Mouse (Mus musculus): ENCODE results near the gene Exoc2. TPM values are rescaled to one million over a fixed set of nuclear protein-coding genes. Genes with fewer than 3 reads are reported as not detected.

The Exoc2 gene
- polyA plus RNA-seq, 1 experiment from 2014 or later, result 42.7 TPM

DNA sequence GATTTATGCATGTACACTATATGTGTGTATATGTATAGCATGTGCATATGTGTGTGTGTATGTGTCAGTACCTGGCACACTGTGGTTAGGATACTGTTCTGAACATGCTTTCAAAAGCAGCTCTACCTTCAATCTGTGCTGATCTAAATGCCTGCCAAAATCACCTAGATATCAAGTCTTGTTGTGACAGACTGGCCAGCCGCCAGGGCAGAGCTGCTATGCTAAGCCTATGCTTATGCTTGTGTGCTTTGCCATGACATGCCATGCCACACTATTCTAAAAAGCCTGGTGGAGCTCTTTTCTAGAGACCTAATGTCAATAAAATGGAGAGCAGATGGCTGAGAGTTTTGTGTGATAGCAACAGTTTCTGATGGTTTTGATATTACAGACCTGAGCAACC lies 94.0 kb downstream of the Exoc2 start:
- Histone ChIP-seq H3K27ac (no peak overlapping the region), H3K4me1 (no peaks in the 10 kb centered on the region), H3K27me3 (no peaks in the 10 kb centered on the region), H3K4me2 (no peak overlapping the region), H3K9me3 (no peaks in the 10 kb centered on the region), H3K9ac (no peak overlapping the region), H3K4me3 (replicated peaks) (no peak overlapping the region), H3K36me3 (replicated peaks) (peaks cover 16% of the 10 kb centered on the region)
- no peak for ATAC-seq (ENCODE audit: low FRiP score)
- WGBS, result 85% methylated on average over 1 of the region's 1 CpGs

DNA sequence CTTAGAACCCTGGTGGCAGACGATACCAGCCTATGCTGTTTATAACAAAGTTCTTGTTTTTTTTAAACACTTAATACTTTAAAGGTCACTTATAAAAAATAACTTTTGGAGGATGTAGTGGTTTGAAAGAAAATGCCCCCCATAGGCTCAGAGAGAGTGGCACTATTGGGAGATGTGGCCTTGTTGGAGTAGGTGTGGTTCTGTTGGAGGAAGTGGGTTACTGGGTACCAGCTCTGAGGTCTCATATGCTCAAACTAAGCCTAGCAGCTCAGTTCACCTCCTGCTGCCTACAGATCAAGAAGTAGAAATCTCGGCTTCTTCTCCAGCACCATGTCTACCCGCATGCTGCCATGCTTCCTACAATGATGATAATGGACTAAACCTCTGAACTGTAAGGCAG lies 98.1 kb downstream of the Exoc2 start:
- H3K9ac ChIP-seq, result no peak overlapping the region
- H3K9me3 ChIP-seq, result no peaks in the 10 kb centered on the region
- no peak overlapping the region for H3K4me2 ChIP-seq
- 93% methylated on average over 3 of the region's 3 CpGs for WGBS
- peaks cover 31% of the 10 kb centered on the region for H3K36me3 ChIP-seq (replicated peaks)
- no peak for ATAC-seq (ENCODE audit: low FRiP score)
- no peak overlapping the region for H3K27ac ChIP-seq
- no peaks in the 10 kb centered on the region for H3K27me3 ChIP-seq
- no peaks in the 10 kb centered on the region for H3K4me1 ChIP-seq
- H3K4me3 ChIP-seq (replicated peaks), result no peak overlapping the region

DNA sequence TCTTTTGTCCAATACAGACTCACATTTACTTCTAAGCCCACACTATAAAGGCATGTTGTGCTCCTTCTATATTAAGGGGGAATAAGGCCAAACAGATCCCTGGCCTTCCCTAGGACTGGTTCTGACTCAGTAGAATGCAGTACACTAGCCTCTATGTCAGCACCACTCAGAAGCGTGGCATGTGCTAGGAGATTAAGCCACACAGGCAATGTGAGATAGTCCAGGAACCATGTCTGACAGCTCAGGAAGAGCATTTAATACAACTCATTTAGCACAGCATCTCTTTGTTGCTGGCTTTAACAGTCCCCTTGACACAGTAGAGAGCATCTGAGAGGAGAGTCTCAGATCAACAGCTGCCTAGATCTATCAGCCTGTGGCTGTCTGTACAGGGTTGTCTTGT lies 100.4 kb downstream of the Exoc2 start:
- no peak for ATAC-seq (ENCODE audit: low FRiP score)
- H3K4me1 ChIP-seq, result no peaks in the 10 kb centered on the region
- no peak overlapping the region for H3K9ac ChIP-seq
- H3K9me3 ChIP-seq, result no peaks in the 10 kb centered on the region
- no peaks in the 10 kb centered on the region for H3K27me3 ChIP-seq
- peaks cover 40% of the 10 kb centered on the region for H3K36me3 ChIP-seq (replicated peaks)
- H3K4me2 ChIP-seq, result no peak overlapping the region
- WGBS, result 84% methylated on average over 1 of the region's 1 CpGs
- H3K4me3 ChIP-seq (replicated peaks), result no peak overlapping the region
- no peak overlapping the region for H3K27ac ChIP-seq

DNA sequence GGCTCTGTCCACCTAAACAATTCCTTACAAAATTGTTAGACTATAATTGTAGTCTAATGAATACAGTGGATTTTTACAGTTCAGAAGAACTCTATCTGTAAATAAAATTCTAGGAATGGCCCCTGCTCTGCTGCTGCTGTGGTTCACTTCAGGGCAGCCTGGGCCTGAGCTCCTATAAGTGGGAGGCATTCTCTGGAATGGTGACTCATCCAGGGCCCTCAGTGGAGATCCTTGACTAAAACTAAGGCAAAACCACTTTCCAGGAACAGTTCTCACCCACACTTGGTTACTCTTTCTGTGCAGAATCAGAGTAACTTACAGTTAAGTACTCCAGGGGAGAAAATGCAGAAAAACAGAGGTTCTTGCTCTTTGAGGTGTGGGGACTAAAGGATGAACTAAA lies 108.4 kb downstream of the Exoc2 start:
- no peak for ATAC-seq (ENCODE audit: low FRiP score)
- no peaks in the 10 kb centered on the region for H3K9me3 ChIP-seq
- no peak overlapping the region for H3K4me3 ChIP-seq (replicated peaks)
- H3K4me1 ChIP-seq, result no peaks in the 10 kb centered on the region
- H3K4me2 ChIP-seq, result no peak overlapping the region
- no peak overlapping the region for H3K27ac ChIP-seq
- H3K9ac ChIP-seq, result no peak overlapping the region
- no peaks in the 10 kb centered on the region for H3K27me3 ChIP-seq
- H3K36me3 ChIP-seq (replicated peaks), result peaks cover 25% of the 10 kb centered on the region

DNA sequence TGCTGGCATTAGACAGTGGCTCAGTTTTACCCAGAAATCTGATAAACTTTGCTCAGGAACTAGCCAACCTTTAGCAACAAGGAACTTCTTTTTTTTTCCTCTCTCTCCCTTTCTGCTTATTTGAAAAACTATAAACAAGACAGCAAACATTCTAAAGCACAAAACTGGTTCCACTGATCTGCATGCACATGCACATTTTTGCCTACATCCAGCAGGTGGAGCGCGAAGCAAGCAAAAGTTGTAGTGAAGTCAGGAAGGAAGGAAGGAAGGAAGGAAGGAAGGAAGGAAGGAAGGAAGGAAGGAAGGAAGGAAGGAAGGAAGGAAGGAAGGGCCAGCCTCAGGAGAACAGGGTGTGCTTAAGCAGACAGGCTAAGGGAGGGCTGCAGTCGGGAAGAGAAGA lies 109.9 kb downstream of the Exoc2 start:
- Histone ChIP-seq H3K9ac (no peak overlapping the region), H3K27ac (no peak overlapping the region), H3K4me3 (replicated peaks) (no peak overlapping the region), H3K4me1 (no peaks in the 10 kb centered on the region), H3K27me3 (no peaks in the 10 kb centered on the region), H3K36me3 (replicated peaks) (peaks cover 23% of the 10 kb centered on the region), H3K4me2 (no peak overlapping the region), H3K9me3 (no peaks in the 10 kb centered on the region)
- ATAC-seq (ENCODE audit: low FRiP score), result no peak
- 83% methylated on average over 3 of the region's 3 CpGs for WGBS

DNA sequence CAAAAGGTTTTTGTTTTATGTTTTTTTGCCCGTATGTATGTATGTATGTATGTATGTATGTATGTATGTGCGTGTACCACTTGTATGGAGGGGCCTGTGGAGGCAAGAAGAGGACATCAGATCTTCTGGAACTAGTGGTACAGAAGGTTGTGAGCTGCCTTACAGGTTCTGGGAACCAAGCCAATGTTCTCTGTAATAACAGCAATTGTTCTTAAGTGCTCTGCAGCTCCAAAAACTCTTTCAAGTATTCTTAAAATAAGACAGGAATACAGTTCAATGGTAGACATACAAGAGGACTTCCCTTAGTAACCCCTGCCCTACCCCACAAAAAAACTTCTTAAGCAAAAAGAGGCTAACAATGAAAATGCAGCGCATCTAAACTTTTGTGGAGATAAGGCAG lies 115.5 kb downstream of the Exoc2 start:
- H3K4me3 ChIP-seq (replicated peaks), result no peak overlapping the region
- no peaks in the 10 kb centered on the region for H3K27me3 ChIP-seq
- no peak overlapping the region for H3K4me2 ChIP-seq
- H3K9ac ChIP-seq, result no peak overlapping the region
- 86% methylated on average over 3 of the region's 3 CpGs for WGBS
- H3K27ac ChIP-seq, result no peak overlapping the region
- H3K9me3 ChIP-seq, result no peaks in the 10 kb centered on the region
- no peaks in the 10 kb centered on the region for H3K4me1 ChIP-seq
- no peak for ATAC-seq (ENCODE audit: low FRiP score)
- H3K36me3 ChIP-seq (replicated peaks), result peaks cover 21% of the 10 kb centered on the region

DNA sequence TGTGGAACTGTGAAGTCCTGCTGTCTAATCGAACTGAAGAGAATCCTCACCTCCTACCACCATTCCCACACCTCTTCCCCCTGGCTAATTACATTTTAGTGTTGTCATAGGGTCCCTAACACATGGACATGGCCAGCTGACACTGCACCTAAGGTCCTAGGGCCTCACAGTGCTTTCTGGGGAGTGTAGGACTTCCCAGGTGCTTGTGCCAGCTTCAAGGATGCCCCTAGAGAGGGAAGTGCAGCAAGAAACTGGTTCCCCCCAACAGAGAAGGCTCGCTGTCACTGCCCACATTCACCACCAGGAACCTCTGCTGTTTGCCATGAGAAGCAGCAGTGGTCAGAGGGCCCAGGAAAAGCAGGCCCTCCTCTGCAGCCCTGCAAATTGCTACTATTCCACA lies 123.2 kb downstream of the Exoc2 start:
- peaks cover 4% of the 10 kb centered on the region; the same call in 1 of the 2 replicates for H3K4me1 ChIP-seq
- no peak for ATAC-seq (ENCODE audit: low FRiP score)
- peaks cover 11% of the 10 kb centered on the region for H3K36me3 ChIP-seq (replicated peaks)
- no peak overlapping the region for H3K4me3 ChIP-seq (replicated peaks)
- no peaks in the 10 kb centered on the region for H3K9me3 ChIP-seq
- H3K9ac ChIP-seq, result no peak overlapping the region
- no peaks in the 10 kb centered on the region for H3K27me3 ChIP-seq
- no peak overlapping the region for H3K4me2 ChIP-seq
- 75% methylated on average over 2 of the region's 2 CpGs for WGBS
- no peak overlapping the region for H3K27ac ChIP-seq

DNA sequence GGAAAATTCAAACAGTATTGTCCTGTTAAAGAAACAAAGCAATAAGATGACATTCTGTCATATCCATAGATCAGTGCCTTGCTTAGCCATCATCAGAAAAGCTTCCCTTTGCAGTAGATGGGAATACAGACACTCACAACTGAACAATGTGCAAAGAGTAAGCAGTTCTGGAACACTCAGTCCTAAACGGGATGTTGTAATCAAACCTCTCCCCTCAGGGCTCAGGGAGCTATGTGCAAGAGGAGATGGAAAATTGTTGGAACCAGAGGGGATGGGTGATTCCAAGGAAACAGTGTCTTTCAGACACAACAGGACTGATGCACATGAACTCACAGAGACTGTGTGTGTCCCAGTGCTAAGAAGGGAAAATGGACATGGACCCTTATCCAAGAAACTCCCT lies 125.9 kb downstream of the Exoc2 start:
- Histone ChIP-seq H3K27me3 (no peaks in the 10 kb centered on the region), H3K4me3 (replicated peaks) (no peak overlapping the region), H3K4me2 (no peak overlapping the region), H3K4me1 (peaks cover 4% of the 10 kb centered on the region; the same call in 1 of the 2 replicates), H3K36me3 (replicated peaks) (peaks cover 3% of the 10 kb centered on the region; the same call in 1 of the 2 replicates), H3K9ac (no peak overlapping the region), H3K9me3 (no peaks in the 10 kb centered on the region), H3K27ac (no peak overlapping the region)
- no peak for ATAC-seq (ENCODE audit: low FRiP score)
- 14% methylated on average over 1 of the region's 1 CpGs for WGBS

DNA sequence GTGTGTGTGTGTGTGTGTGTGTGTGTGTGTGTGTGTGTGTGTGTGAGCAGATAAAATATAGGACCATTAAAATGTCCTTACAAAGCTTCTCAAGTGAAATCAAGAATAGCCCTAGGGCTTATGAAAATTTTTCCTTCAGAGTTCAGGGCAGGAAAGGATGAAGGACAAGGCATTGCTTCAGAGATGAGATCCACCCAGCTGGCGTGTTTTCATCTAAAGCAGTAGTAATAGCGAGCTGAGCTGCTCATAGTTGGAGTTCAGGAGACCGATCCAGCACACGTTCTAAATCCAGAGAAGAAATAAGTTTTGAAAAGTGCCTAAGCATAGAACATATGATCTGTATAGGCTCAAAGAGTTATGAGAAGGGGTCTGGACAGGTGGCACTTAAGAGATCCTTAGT lies 127.4 kb downstream of the Exoc2 start:
- H3K4me1 ChIP-seq, result peaks cover 4% of the 10 kb centered on the region; the same call in 1 of the 2 replicates
- H3K9ac ChIP-seq, result no peak overlapping the region
- H3K27ac ChIP-seq, result no peak overlapping the region
- peaks cover 3% of the 10 kb centered on the region; the same call in 1 of the 2 replicates for H3K36me3 ChIP-seq (replicated peaks)
- no peak overlapping the region for H3K4me3 ChIP-seq (replicated peaks)
- ATAC-seq (ENCODE audit: low FRiP score), result no peak
- 91% methylated on average over 4 of the region's 4 CpGs for WGBS
- H3K27me3 ChIP-seq, result no peaks in the 10 kb centered on the region
- no peak overlapping the region for H3K4me2 ChIP-seq
- H3K9me3 ChIP-seq, result no peaks in the 10 kb centered on the region

DNA sequence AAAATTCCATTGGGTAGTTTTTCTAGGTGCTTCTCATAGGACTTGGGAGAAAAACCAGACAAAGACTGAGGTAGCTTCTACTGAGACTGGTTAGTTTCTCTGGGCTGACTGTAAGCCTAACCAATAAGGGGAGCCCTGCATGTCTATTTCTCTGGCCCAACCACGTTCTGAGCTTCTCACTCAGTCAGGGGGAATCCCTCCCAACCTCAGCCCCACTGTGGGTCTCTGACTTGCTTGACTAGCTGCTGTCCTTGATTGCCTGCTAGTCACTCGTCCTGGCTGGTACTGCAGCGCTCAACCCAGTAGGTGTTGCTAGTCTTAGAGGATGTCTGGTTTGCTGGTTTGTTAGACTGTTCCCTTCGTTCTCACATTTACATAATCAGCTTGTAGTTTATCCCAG lies 130.8 kb downstream of the Exoc2 start:
- Histone ChIP-seq H3K4me2 (no peak overlapping the region), H3K27ac (no peak overlapping the region), H3K36me3 (replicated peaks) (peaks cover 13% of the 10 kb centered on the region; the same call in 1 of the 2 replicates), H3K4me1 (0 out of 2 replicates have a peak, but pooled peaks cover under 1% of the 10 kb centered on the region), H3K9me3 (no peaks in the 10 kb centered on the region), H3K27me3 (no peaks in the 10 kb centered on the region), H3K9ac (no peak overlapping the region), H3K4me3 (replicated peaks) (no peak overlapping the region)
- WGBS, result 89% methylated on average over 4 of the region's 4 CpGs
- no peak for ATAC-seq (ENCODE audit: low FRiP score)

DNA sequence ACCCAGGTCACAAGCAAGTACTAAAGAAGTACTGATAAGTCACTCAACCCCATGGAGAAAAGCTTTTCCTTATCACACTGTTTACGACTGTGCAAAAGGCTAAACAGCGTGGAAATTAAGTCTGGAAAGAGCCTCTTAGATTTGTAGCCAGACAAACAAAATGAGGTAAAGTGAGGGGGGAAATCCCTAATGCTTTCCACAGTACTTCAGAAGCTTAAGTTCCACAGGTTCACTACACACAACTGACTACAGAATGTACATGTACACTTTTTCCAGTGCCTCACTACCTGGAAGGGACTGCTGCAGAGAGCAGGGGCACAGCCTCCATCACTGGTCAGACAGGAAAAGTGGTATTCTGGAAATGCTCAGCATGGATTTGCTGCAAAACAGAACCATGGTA lies 132.1 kb downstream of the Exoc2 start:
- H3K36me3 ChIP-seq (replicated peaks), result peaks cover 13% of the 10 kb centered on the region; the same call in 1 of the 2 replicates
- no peak for ATAC-seq (ENCODE audit: low FRiP score)
- 93% methylated on average over 2 of the region's 2 CpGs for WGBS
- H3K4me2 ChIP-seq, result no peak overlapping the region
- no peak overlapping the region for H3K9ac ChIP-seq
- H3K9me3 ChIP-seq, result no peaks in the 10 kb centered on the region
- H3K4me1 ChIP-seq, result no peaks in the 10 kb centered on the region
- no peak overlapping the region for H3K4me3 ChIP-seq (replicated peaks)
- no peak overlapping the region for H3K27ac ChIP-seq
- no peaks in the 10 kb centered on the region for H3K27me3 ChIP-seq

GRCm38 (mm10) chr13:30841306-30841705 lies 132.6 kb downstream of the Exoc2 start:
- no peak overlapping the region for H3K9ac ChIP-seq
- peaks cover 13% of the 10 kb centered on the region; the same call in 1 of the 2 replicates for H3K36me3 ChIP-seq (replicated peaks)
- H3K27ac ChIP-seq, result no peak overlapping the region
- WGBS, result 90% methylated on average over 4 of the region's 4 CpGs
- ATAC-seq (ENCODE audit: low FRiP score), result no peak
- no peak overlapping the region for H3K4me3 ChIP-seq (replicated peaks)
- H3K4me2 ChIP-seq, result no peak overlapping the region
- H3K27me3 ChIP-seq, result no peaks in the 10 kb centered on the region
- no peaks in the 10 kb centered on the region for H3K4me1 ChIP-seq
- no peaks in the 10 kb centered on the region for H3K9me3 ChIP-seq

GRCm38 (mm10) chr13:30840700-30841099 lies 133.2 kb downstream of the Exoc2 start:
- Histone ChIP-seq H3K9ac (no peak overlapping the region), H3K27me3 (no peaks in the 10 kb centered on the region), H3K9me3 (no peaks in the 10 kb centered on the region), H3K27ac (no peak overlapping the region), H3K36me3 (replicated peaks) (peaks cover 13% of the 10 kb centered on the region; the same call in 1 of the 2 replicates), H3K4me2 (no peak overlapping the region), H3K4me3 (replicated peaks) (no peak overlapping the region), H3K4me1 (no peaks in the 10 kb centered on the region)
- 93% methylated on average over 3 of the region's 3 CpGs for WGBS
- ATAC-seq (ENCODE audit: low FRiP score), result no peak
